Mouse (Mus musculus) brain, embryonic 14.5 days (tissue): Measurements from ENCODE around the gene Pdcd5.

ENCODE experiments used
- CTCF ChIP-seq: fragments of 200-500 bp; IDR thresholded peaks from 2 replicates; pipeline ENCODE4 v1.5.1; 2012; ENCODE audit warnings: inconsistent platforms, mild to moderate bottlenecking, moderate library complexity, borderline replicate concordance; ENCODE audit not compliant: insufficient read depth, insufficient read length; ENCODE audit errors: extremely low read depth
- POLR2A ChIP-seq: fragments of 200-500 bp; IDR thresholded peaks from 2 replicates; pipeline ENCODE4 v1.6.1; 2012; ENCODE audit warnings: mild to moderate bottlenecking, inconsistent platforms, borderline replicate concordance; ENCODE audit not compliant: poor library complexity, insufficient read depth, insufficient read length, severe bottlenecking; ENCODE audit errors: extremely low read depth

GRCm38 (mm10) chr7:35686756-35687155 lies 39.4 kb upstream of the Pdcd5 start:
- TF ChIP-seq POLR2A (no peak), CTCF (peak; percentile 95)
